Mouse (Mus musculus) olfactory bulb, adult 2 months (tissue): ENCODE results near the gene Atxn7l2. TPM values are rescaled to one million over a fixed set of nuclear protein-coding genes. Genes with fewer than 3 reads are reported as not detected.
A peak's percentile ranks its signal among the peaks of the same experiment; 100 is the strongest.

Source experiments
- H3K27ac ChIP-seq: fragments of 200-500 bp; 2 replicates; pipeline ENCODE4 v1.5.1; 2012; ENCODE audit warnings: low read depth, low read length; ENCODE audit not compliant: insufficient read depth
- H3K4me1 ChIP-seq: fragments of 200-500 bp; 2 replicates; pipeline ENCODE4 v1.6.1; 2012; ENCODE audit warnings: low read length; ENCODE audit not compliant: control insufficient read depth, insufficient read depth
- H3K4me3 ChIP-seq: fragments of 200-500 bp; 2 replicates; pipeline ENCODE4 v1.5.1; 2012; ENCODE audit warnings: mild to moderate bottlenecking, low read depth, low read length, moderate library complexity; ENCODE audit not compliant: insufficient read depth
- CTCF ChIP-seq: fragments of 200-500 bp; IDR thresholded peaks from 2 replicates; pipeline ENCODE4 v1.5.1; 2012; ENCODE audit warnings: low read depth, mild to moderate bottlenecking, low read length, moderate library complexity; ENCODE audit not compliant: insufficient read depth
- POLR2A ChIP-seq: fragments of 200-500 bp; IDR thresholded peaks from 2 replicates; pipeline ENCODE4 v1.6.1; 2012; ENCODE audit warnings: mild to moderate bottlenecking, low read depth, low read length, moderate library complexity; ENCODE audit not compliant: insufficient read depth
- WGBS: fragments of 180-500 bp; shearing (Covaris S2); methylation state at CpG from one replicate; pipeline ENCODE4 v1.1.7; 2018; 5-methylcytosine and 5-hydroxymethylcytosine counted together
- polyA plus RNA-seq: library from polyadenylated mRNA; stranded (reverse); fragments of >200 nt; gene quantifications from 2 replicates; pipeline ENCODE4 v1.2.4, GENCODE M21; 2012; ENCODE audit warnings: low replicate concordance; ENCODE audit not compliant: missing spikeins, insufficient read depth, insufficient read length

The Atxn7l2 gene
- polyA plus RNA-seq, 1 experiment: not detected

DNA sequence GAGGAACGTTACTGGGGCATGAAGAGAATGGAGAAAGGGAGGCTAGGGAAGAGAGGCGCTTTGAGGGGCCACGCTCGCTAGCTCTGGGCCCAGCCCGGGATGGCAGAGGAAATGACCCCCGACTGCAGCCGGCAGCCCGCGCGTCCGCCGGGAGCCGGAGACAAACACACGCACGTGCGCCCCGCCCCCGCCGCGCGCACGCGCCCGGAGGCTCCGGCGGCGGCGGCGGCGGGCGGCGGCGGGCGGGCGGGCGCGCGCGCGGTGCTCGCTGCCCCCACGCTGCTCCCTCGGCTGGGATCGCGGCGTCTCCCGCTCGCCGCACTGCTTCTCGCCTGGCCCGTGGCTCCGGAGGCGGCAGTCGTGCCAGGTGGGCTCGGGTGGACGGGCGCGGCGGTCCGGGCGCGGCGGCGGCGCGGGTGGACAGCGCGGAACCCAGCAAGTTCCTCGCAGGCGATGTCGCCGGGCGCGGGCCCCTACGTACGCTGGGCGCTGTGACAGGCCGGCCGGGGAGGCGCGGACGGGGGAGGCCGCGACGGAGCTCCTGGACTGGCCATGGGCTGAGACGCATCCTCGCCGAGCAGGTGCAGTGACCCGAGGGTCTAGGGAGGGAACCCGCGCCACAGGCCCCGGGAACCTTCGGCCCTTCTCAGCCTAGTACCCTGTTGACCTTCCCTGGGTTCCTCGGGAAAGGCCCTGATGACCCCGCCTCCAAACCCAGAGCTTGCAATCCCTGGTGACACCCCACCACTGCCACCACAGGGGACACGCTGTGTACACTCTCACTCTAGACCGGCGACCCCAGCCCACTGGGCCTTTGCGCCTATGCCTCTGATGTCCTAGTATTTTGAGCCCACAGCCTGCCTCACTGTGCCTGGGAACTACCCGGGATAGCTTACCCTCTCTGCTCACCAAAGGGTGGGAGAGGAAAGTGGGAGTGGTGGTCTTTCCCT is 24.4 kb downstream of the Atxn7l2 start, which contains the start of gene Amigo1:
TSS of gene Amigo1 (plus strand) at position 238 of the 950 bp plus-strand sequence.
- Histone ChIP-seq H3K4me1 (peaks cover 32% of the 10 kb centered on the region), H3K4me3 (peak within 1 kb of the TSS; percentile 87), H3K27ac (peak within 1 kb of the TSS; percentile 76)
- TF ChIP-seq POLR2A (peak; percentile 33; the same call in 1 of the 2 replicates), CTCF (no peak)
- WGBS: 3% methylated on average over 68 of the region's 100 CpGs

DNA sequence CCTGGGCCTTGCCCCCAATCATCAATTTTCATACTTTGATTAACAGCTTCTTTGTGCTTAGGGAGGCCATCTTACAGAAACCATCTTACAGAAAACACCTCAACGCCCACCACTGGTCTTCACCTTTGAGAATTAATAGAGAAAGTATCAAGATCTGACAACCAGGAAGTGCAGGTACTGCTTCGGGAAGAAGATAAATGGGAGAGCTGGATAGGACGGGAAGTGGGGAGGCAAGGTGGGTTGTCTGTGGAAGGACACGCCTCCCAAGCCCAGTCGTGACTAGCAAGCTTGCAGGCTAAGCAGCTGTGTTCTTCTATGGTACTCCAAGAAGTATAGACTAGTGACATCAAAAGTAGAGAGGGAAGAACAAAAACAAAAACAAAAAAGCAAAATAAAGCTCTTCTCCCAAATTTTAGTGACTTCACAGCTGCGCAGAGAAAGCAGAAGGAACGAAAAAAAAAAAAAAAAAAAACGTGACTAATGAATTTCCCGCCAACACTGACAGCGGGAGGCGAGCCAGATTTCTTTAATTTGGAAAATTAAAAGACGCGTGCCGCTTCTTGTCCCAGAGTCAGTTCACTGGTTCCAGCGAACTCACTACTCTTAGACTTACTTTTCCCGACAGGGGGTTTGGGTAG is 25.2 kb downstream of the Atxn7l2 start:
- TF ChIP-seq POLR2A (no peak), CTCF (no peak)
- Histone ChIP-seq H3K4me1 (peaks cover 32% of the 10 kb centered on the region), H3K4me3 (peak overlapping the region; percentile 87), H3K27ac (peak overlapping the region; percentile 76)
- 3% methylated on average over 16 of the region's 16 CpGs for WGBS

DNA sequence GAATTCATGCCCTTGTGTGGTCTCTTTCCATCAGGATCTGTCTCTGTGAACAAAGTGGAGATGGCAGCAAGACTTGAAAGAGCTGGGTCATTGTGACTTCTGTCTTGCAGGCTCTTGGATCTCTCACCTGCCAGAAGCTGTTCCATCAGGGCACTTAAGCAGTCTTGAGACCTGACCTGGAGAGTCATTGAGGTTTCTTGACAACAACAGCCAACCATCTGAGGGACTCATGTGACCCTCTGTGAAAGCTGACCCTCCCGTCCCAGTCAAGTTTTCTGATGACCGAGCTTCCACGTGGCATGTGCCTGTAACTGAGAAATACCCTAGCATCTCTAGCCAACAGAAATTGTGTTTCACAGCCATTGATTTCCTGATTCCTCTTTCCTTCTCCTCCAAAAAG is 26.0 kb downstream of the Atxn7l2 start:
- peaks cover 25% of the 10 kb centered on the region for H3K4me1 ChIP-seq
- H3K27ac ChIP-seq: no peak overlapping the region
- H3K4me3 ChIP-seq: no peak overlapping the region
- TF ChIP-seq POLR2A (no peak), CTCF (no peak)
- WGBS: 85% methylated on average over 3 of the region's 3 CpGs

DNA sequence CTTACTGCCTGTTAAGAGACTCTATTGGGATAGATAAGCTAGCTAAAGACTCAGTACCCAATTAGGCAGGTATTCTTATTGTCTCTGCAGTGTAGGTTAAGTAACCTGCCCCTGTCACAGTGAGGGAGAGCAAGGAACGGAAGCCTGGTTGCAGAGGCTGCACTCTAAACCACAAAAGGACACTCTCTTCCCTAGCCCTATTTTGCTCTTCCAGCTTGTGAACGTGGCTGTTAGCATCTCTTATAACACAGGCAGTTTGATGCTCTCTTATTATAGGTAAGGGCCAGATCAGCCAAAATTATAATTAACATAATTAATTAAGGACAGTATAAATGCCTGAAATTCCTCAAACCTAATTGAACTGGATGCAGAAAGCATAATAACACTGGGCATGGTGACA is 30.2 kb downstream of the Atxn7l2 start:
- no peak overlapping the region for H3K4me3 ChIP-seq
- H3K4me1 ChIP-seq: peaks cover 9% of the 10 kb centered on the region
- WGBS: 63% methylated on average over 2 of the region's 2 CpGs
- no peak overlapping the region for H3K27ac ChIP-seq
- TF ChIP-seq POLR2A: no peak
- TF ChIP-seq CTCF: no peak

GRCm38 (mm10) chr3:108178756-108179715 is 31.7 kb downstream of the Atxn7l2 start:
- TF ChIP-seq CTCF: no peak
- TF ChIP-seq POLR2A: no peak
- Histone ChIP-seq H3K27ac (no peak overlapping the region), H3K4me1 (peaks cover 16% of the 10 kb centered on the region), H3K4me3 (no peak overlapping the region)
- 79% methylated on average over 7 of the region's 7 CpGs for WGBS

GRCm38 (mm10) chr3:108174672-108175531 is 35.8 kb downstream of the Atxn7l2 start:
- no peak for TF ChIP-seq POLR2A
- TF ChIP-seq CTCF: no peak
- H3K27ac ChIP-seq: peak overlapping the region; percentile 93
- H3K4me1 ChIP-seq: peaks cover 26% of the 10 kb centered on the region
- 0 out of 2 replicates have a peak overlapping the region, but pooled peaks have one; percentile 9 for H3K4me3 ChIP-seq
- 7% methylated on average over 14 of the region's 14 CpGs for WGBS

GRCm38 (mm10) chr3:108169199-108169598 is 41.5 kb downstream of the Atxn7l2 start:
- no peak overlapping the region for H3K27ac ChIP-seq
- WGBS: 43% methylated on average over 3 of the region's 3 CpGs
- TF ChIP-seq CTCF: no peak
- TF ChIP-seq POLR2A: no peak
- H3K4me3 ChIP-seq: no peak overlapping the region
- H3K4me1 ChIP-seq: peaks cover 57% of the 10 kb centered on the region

- H3K27ac ChIP-seq: peak overlapping the region; percentile 20; the same call in 1 of the 2 replicates
- no peak overlapping the region for H3K4me3 ChIP-seq
- TF ChIP-seq CTCF (no peak), POLR2A (no peak)
- 51% methylated on average over 14 of the region's 14 CpGs for WGBS
- H3K4me1 ChIP-seq: peaks cover 51% of the 10 kb centered on the region
Observed at GRCm38 (mm10) chr3:108167499-108167898, 43.2 kb downstream of the Atxn7l2 start.
